Mouse (Mus musculus) spleen, adult 2 months (tissue): ENCODE measurements around the gene S1pr1.

Experiments
- CTCF ChIP-seq: fragments of 200-500 bp; IDR thresholded peaks from 2 replicates; pipeline ENCODE4 v1.5.1; 2011; ENCODE audit warnings: mild to moderate bottlenecking, inconsistent platforms; ENCODE audit not compliant: insufficient read depth, insufficient read length, insufficient replicate concordance; ENCODE audit errors: extremely low read depth
- POLR2A ChIP-seq: fragments of 200-500 bp; IDR thresholded peaks from 2 replicates; pipeline ENCODE4 v1.6.1; 2011; ENCODE audit warnings: low read depth, low read length, inconsistent platforms

- TF ChIP-seq CTCF (no peak), POLR2A (no peak)
These were observed 19.5 kb downstream of the S1pr1 start for GRCm38 (mm10) chr3:115695194-115695891.
